Mouse (Mus musculus) limb, embryonic 10.5 days (tissue): ENCODE measurements at regions not wholly inside any gene's neighbourhood (a gene's known extent, or its start where the extent isn't known, plus 50 kb on each side); places are given as distances from the start of the nearest gene placed in this dataset.

ENCODE experiments used
- DNase-seq: peaks from one replicate; pipeline ENCODE4 v3.0.0-alpha.2; 2017; ENCODE audit warnings: low spot score
- H3K27ac ChIP-seq: fragments of 300-500 bp; sonication (generic); 2 replicates; pipeline ENCODE4 v1.5.1; 2016; ENCODE audit warnings: mild to moderate bottlenecking
- H3K27me3 ChIP-seq: fragments of 300-500 bp; sonication (generic); 2 replicates; pipeline ENCODE4 v1.6.1; 2016; ENCODE audit warnings: low read depth, mild to moderate bottlenecking; ENCODE audit not compliant: poor library complexity, severe bottlenecking
- H3K36me3 ChIP-seq: fragments of 300-500 bp; sonication (generic); 2 replicates; pipeline ENCODE4 v1.6.1; 2016; ENCODE audit warnings: mild to moderate bottlenecking, moderate library complexity
- H3K4me1 ChIP-seq: fragments of 300-500 bp; sonication (generic); 2 replicates; pipeline ENCODE4 v1.6.1; 2016
- H3K4me3 ChIP-seq: fragments of 300-500 bp; sonication (generic); 2 replicates; pipeline ENCODE4 v1.5.1; 2016; ENCODE audit warnings: mild to moderate bottlenecking, moderate library complexity
- H3K9me3 ChIP-seq: fragments of 300-500 bp; sonication (generic); replicated peaks from 2 replicates; pipeline ENCODE4 v1.6.1; 2016; ENCODE audit warnings: mild to moderate bottlenecking
- WGBS: fragments of 180-500 bp; shearing (Covaris S2); methylation state at CpG from one replicate; pipeline ENCODE4 v1.1.7; 2016; 5-methylcytosine and 5-hydroxymethylcytosine counted together

- DNase-seq: no peak
- H3K36me3 ChIP-seq: no peaks in the 10 kb centered on the region
- no peaks in the 10 kb centered on the region for H3K27me3 ChIP-seq
- 85% methylated on average over 2 of the region's 2 CpGs for WGBS
- no peaks in the 10 kb centered on the region for H3K9me3 ChIP-seq
- H3K4me3 ChIP-seq: no peak overlapping the region
- no peak overlapping the region for H3K27ac ChIP-seq
- H3K4me1 ChIP-seq: peaks cover 32% of the 10 kb centered on the region
Measured at GRCm38 (mm10) chr7:83206999-83207398, 339.9 kb downstream of the Mex3b start.

GRCm38 (mm10) chr7:83211611-83212010, 344.5 kb downstream of the Mex3b start:
- no peak overlapping the region for H3K27ac ChIP-seq
- no peaks in the 10 kb centered on the region for H3K9me3 ChIP-seq
- H3K4me3 ChIP-seq: no peak overlapping the region
- H3K4me1 ChIP-seq: no peaks in the 10 kb centered on the region
- WGBS: 86% methylated on average over 6 of the region's 6 CpGs
- no peaks in the 10 kb centered on the region for H3K36me3 ChIP-seq
- DNase-seq: no peak
- no peaks in the 10 kb centered on the region for H3K27me3 ChIP-seq

GRCm38 (mm10) chr7:83222029-83222722, 355.0 kb downstream of the Mex3b start:
- H3K9me3 ChIP-seq: no peaks in the 10 kb centered on the region
- H3K36me3 ChIP-seq: no peaks in the 10 kb centered on the region
- no peaks in the 10 kb centered on the region for H3K4me1 ChIP-seq
- H3K27ac ChIP-seq: no peak overlapping the region
- no peak overlapping the region for H3K4me3 ChIP-seq
- no peaks in the 10 kb centered on the region for H3K27me3 ChIP-seq
- whole genome bisulfite sequencing: 84% methylated on average over 3 of the region's 3 CpGs
- DNase-seq: no peak

- H3K27ac ChIP-seq: no peak overlapping the region
- H3K4me1 ChIP-seq: peaks cover 4% of the 10 kb centered on the region
- H3K36me3 ChIP-seq: no peaks in the 10 kb centered on the region
- H3K4me3 ChIP-seq: no peak overlapping the region
- WGBS: 91% methylated on average over 7 of the region's 7 CpGs
- H3K27me3 ChIP-seq: no peaks in the 10 kb centered on the region
- peaks cover 2% of the 10 kb centered on the region; the same call in 1 of the 2 replicates for H3K9me3 ChIP-seq
- no peak for DNase-seq
Measured at GRCm38 (mm10) chr7:83227262-83228108, 357.2 kb upstream of the Tmc3 start.

- H3K4me1 ChIP-seq: peaks cover 4% of the 10 kb centered on the region
- H3K36me3 ChIP-seq: no peaks in the 10 kb centered on the region
- peaks cover 2% of the 10 kb centered on the region; the same call in 1 of the 2 replicates for H3K9me3 ChIP-seq
- DNase-seq: no peak
- no peak overlapping the region for H3K27ac ChIP-seq
- 78% methylated on average over 3 of the region's 3 CpGs for WGBS
- no peak overlapping the region for H3K4me3 ChIP-seq
- H3K27me3 ChIP-seq: no peaks in the 10 kb centered on the region
Measured at GRCm38 (mm10) chr7:83230496-83231325, 354.0 kb upstream of the Tmc3 start.

- Histone ChIP-seq H3K27me3 (no peaks in the 10 kb centered on the region), H3K36me3 (no peaks in the 10 kb centered on the region), H3K4me3 (no peak overlapping the region), H3K4me1 (peaks cover 5% of the 10 kb centered on the region), H3K9me3 (no peaks in the 10 kb centered on the region), H3K27ac (no peak overlapping the region)
- 91% methylated on average over 3 of the region's 3 CpGs for WGBS
- no peak for DNase-seq
Measured at GRCm38 (mm10) chr7:83235659-83236058, 349.1 kb upstream of the Tmc3 start.

- no peaks in the 10 kb centered on the region for H3K9me3 ChIP-seq
- no peaks in the 10 kb centered on the region for H3K36me3 ChIP-seq
- WGBS: 90% methylated on average over 3 of the region's 3 CpGs
- no peak for DNase-seq
- H3K4me1 ChIP-seq: peaks cover 7% of the 10 kb centered on the region; the same call in 1 of the 2 replicates
- no peak overlapping the region for H3K4me3 ChIP-seq
- no peak overlapping the region for H3K27ac ChIP-seq
- H3K27me3 ChIP-seq: no peaks in the 10 kb centered on the region
Measured at GRCm38 (mm10) chr7:83237336-83237735, 347.4 kb upstream of the Tmc3 start.

- Histone ChIP-seq H3K4me1 (peaks cover 7% of the 10 kb centered on the region; the same call in 1 of the 2 replicates), H3K4me3 (no peak overlapping the region), H3K9me3 (no peaks in the 10 kb centered on the region), H3K27me3 (no peaks in the 10 kb centered on the region), H3K36me3 (no peaks in the 10 kb centered on the region), H3K27ac (no peak overlapping the region)
- no peak for DNase-seq
Measured at GRCm38 (mm10) chr7:83238091-83238490, 346.6 kb upstream of the Tmc3 start.

- WGBS: 55% methylated on average over 3 of the region's 3 CpGs
- DNase-seq: no peak
Measured at GRCm38 (mm10) chr7:83242233-83242632, 342.5 kb upstream of the Tmc3 start.

GRCm38 (mm10) chr7:83245867-83246266, 338.9 kb upstream of the Tmc3 start:
- WGBS: 81% methylated on average over 2 of the region's 2 CpGs
- no peak overlapping the region for H3K27ac ChIP-seq
- H3K27me3 ChIP-seq: no peaks in the 10 kb centered on the region
- no peak overlapping the region for H3K4me3 ChIP-seq
- no peak for DNase-seq
- H3K4me1 ChIP-seq: 0 out of 2 replicates have a peak, but pooled peaks cover 2% of the 10 kb centered on the region
- no peaks in the 10 kb centered on the region for H3K9me3 ChIP-seq
- no peaks in the 10 kb centered on the region for H3K36me3 ChIP-seq

More at GRCm38 (mm10) chr7:83242233-83242632, 342.5 kb upstream of the Tmc3 start:
- Histone ChIP-seq H3K27ac (no peak overlapping the region), H3K9me3 (no peaks in the 10 kb centered on the region), H3K27me3 (no peaks in the 10 kb centered on the region), H3K36me3 (no peaks in the 10 kb centered on the region), H3K4me1 (peaks cover 7% of the 10 kb centered on the region; the same call in 1 of the 2 replicates), H3K4me3 (no peak overlapping the region)

GRCm38 (mm10) chr7:83251995-83252563, 332.6 kb upstream of the Tmc3 start:
- no peak overlapping the region for H3K4me3 ChIP-seq
- H3K9me3 ChIP-seq: no peaks in the 10 kb centered on the region
- H3K27me3 ChIP-seq: no peaks in the 10 kb centered on the region
- no peaks in the 10 kb centered on the region for H3K36me3 ChIP-seq
- no peak for DNase-seq
- no peaks in the 10 kb centered on the region for H3K4me1 ChIP-seq
- 89% methylated on average over 8 of the region's 8 CpGs for WGBS
- H3K27ac ChIP-seq: no peak overlapping the region

GRCm38 (mm10) chr7:83253001-83253400, 331.7 kb upstream of the Tmc3 start:
- no peaks in the 10 kb centered on the region for H3K27me3 ChIP-seq
- no peak for DNase-seq
- whole genome bisulfite sequencing: 80% methylated on average over 9 of the region's 9 CpGs
- no peak overlapping the region for H3K27ac ChIP-seq
- H3K36me3 ChIP-seq: no peaks in the 10 kb centered on the region
- no peak overlapping the region for H3K4me3 ChIP-seq
- no peaks in the 10 kb centered on the region for H3K9me3 ChIP-seq
- no peaks in the 10 kb centered on the region for H3K4me1 ChIP-seq
